Mouse (Mus musculus) c-Kit-negative CD71-positive TER-119-positive erythroid progenitor cells, embryonic 14.5 days (primary cell): ENCODE measurements around the gene Camta1.

Experiments used
- DNase-seq: peaks from one replicate; pipeline ENCODE4 v3.0.0-alpha.2; 2013; ENCODE audit warnings: low read depth, low spot score

Gene Camta1

GRCm38 (mm10) chr4:151779962-151780459 lies 81.7 kb downstream of the Camta1 start:
- no peak for DNase-seq

- no peak for DNase-seq
Observed at GRCm38 (mm10) chr4:151778511-151778910, 83.2 kb downstream of the Camta1 start.

- DNase-seq = no peak
Observed at GRCm38 (mm10) chr4:151777451-151777850, 84.2 kb downstream of the Camta1 start.

- DNase-seq = no peak
Observed at GRCm38 (mm10) chr4:151775441-151775840, 86.2 kb downstream of the Camta1 start.

- no peak for DNase-seq
Observed at GRCm38 (mm10) chr4:151773651-151774050, 88.0 kb downstream of the Camta1 start.

- DNase-seq = no peak
Observed at GRCm38 (mm10) chr4:151773007-151773406, 88.7 kb downstream of the Camta1 start.

- DNase-seq = no peak
Observed at GRCm38 (mm10) chr4:151770697-151771096, 91.0 kb downstream of the Camta1 start.

- no peak for DNase-seq
Observed at GRCm38 (mm10) chr4:151767786-151768185, 93.9 kb downstream of the Camta1 start.

- DNase-seq = no peak
Observed at GRCm38 (mm10) chr4:151767361-151767760, 94.3 kb downstream of the Camta1 start.

- no peak for DNase-seq
Observed at GRCm38 (mm10) chr4:151765376-151765775, 96.3 kb downstream of the Camta1 start.

- DNase-seq = no peak
Observed at GRCm38 (mm10) chr4:151763928-151764327, 97.7 kb downstream of the Camta1 start.

GRCm38 (mm10) chr4:151759095-151759494 lies 102.6 kb downstream of the Camta1 start:
- no peak for DNase-seq

- DNase-seq = no peak
Observed at GRCm38 (mm10) chr4:151758337-151758736, 103.3 kb downstream of the Camta1 start.

GRCm38 (mm10) chr4:151757261-151757660 lies 104.4 kb downstream of the Camta1 start:
- no peak for DNase-seq

- DNase-seq = no peak
Observed at GRCm38 (mm10) chr4:151756400-151756799, 105.3 kb downstream of the Camta1 start.

GRCm38 (mm10) chr4:151753231-151753630 lies 108.4 kb downstream of the Camta1 start:
- no peak for DNase-seq

- DNase-seq = no peak
Observed at GRCm38 (mm10) chr4:151752551-151752950, 109.1 kb downstream of the Camta1 start.

GRCm38 (mm10) chr4:151751270-151751945 lies 110.3 kb downstream of the Camta1 start:
- DNase-seq = no peak

- DNase-seq = no peak
Observed at GRCm38 (mm10) chr4:151747723-151748122, 114.0 kb downstream of the Camta1 start.

- DNase-seq = no peak
Observed at GRCm38 (mm10) chr4:151746002-151746606, 115.6 kb downstream of the Camta1 start.

- DNase-seq = no peak
Observed at GRCm38 (mm10) chr4:151741249-151742137, 120.2 kb downstream of the Camta1 start.

GRCm38 (mm10) chr4:151739348-151739956 lies 122.2 kb downstream of the Camta1 start:
- no peak for DNase-seq
